Mouse (Mus musculus): ENCODE measurements around the gene Treml4. TPM values are rescaled to one million over a fixed set of nuclear protein-coding genes. Genes with fewer than 3 reads are reported as not detected.

The Treml4 gene
- polyA plus RNA-seq (2014; fragmentation: Illumina TruSeq; extraction: RNeasy Lipid Tissue Mini Kit (QIAGEN cat#74804); ENCODE audit: low read depth, low replicate concordance) = not detected

GRCm38 (mm10) chr17:48263741-48264362 is at the start of gene Treml4:
Gene Treml4, plus strand, starts transcription at chr17:48264295.

GRCm38 (mm10) chr17:48232518-48232917 is 31.6 kb upstream of the Treml4 start, which contains the start of gene Trem1:
Gene Trem1, plus strand, starts transcription at chr17:48232768.

GRCm38 (mm10) chr17:48247221-48247928 is 16.7 kb upstream of the Treml4 start, which contains the start of gene Trem3:
Gene Trem3, plus strand, starts transcription at chr17:48247777.

GRCm38 (mm10) chr17:48299203-48299602 is 35.1 kb downstream of the Treml4 start, which contains the start of gene Treml2:
Gene Treml2, plus strand, starts transcription at chr17:48299498.

GRCm38 (mm10) chr17:48315905-48316579 is 51.9 kb downstream of the Treml4 start, which contains the start of gene B430306N03Rik:
Gene B430306N03Rik, plus strand, starts transcription at chr17:48316141.

Other genes with a start within 250 kb of the Treml4 start
- gene 1700122O11Rik, start 226.0 kb upstream of the Treml4 start, polyA plus RNA-seq (2014; fragmentation: Illumina TruSeq; extraction: RNeasy Lipid Tissue Mini Kit (QIAGEN cat#74804); ENCODE audit: low read depth, low replicate concordance) = not detected
- not detected for gene 1700067P10Rik, start 175.0 kb upstream of the Treml4 start, polyA plus RNA-seq (2014; fragmentation: Illumina TruSeq; extraction: RNeasy Lipid Tissue Mini Kit (QIAGEN cat#74804); ENCODE audit: low read depth, low replicate concordance)
- not detected for gene 9830107B12Rik, start 118.0 kb upstream of the Treml4 start, polyA plus RNA-seq (2014; fragmentation: Illumina TruSeq; extraction: RNeasy Lipid Tissue Mini Kit (QIAGEN cat#74804); ENCODE audit: low read depth, low replicate concordance)
- not detected for gene A530064D06Rik, start 97.0 kb upstream of the Treml4 start, polyA plus RNA-seq (2014; fragmentation: Illumina TruSeq; extraction: RNeasy Lipid Tissue Mini Kit (QIAGEN cat#74804); ENCODE audit: low read depth, low replicate concordance)
- gene Trem1, start 31.5 kb upstream of the Treml4 start, polyA plus RNA-seq (2014; fragmentation: Illumina TruSeq; extraction: RNeasy Lipid Tissue Mini Kit (QIAGEN cat#74804); ENCODE audit: low read depth, low replicate concordance) = not detected
- not detected for gene Trem3, start 16.5 kb upstream of the Treml4 start, polyA plus RNA-seq (2014; fragmentation: Illumina TruSeq; extraction: RNeasy Lipid Tissue Mini Kit (QIAGEN cat#74804); ENCODE audit: low read depth, low replicate concordance)
- not detected for gene Treml2, start 35.2 kb downstream of the Treml4 start, polyA plus RNA-seq (2014; fragmentation: Illumina TruSeq; extraction: RNeasy Lipid Tissue Mini Kit (QIAGEN cat#74804); ENCODE audit: low read depth, low replicate concordance)
- not detected for gene B430306N03Rik, start 51.8 kb downstream of the Treml4 start, polyA plus RNA-seq (2014; fragmentation: Illumina TruSeq; extraction: RNeasy Lipid Tissue Mini Kit (QIAGEN cat#74804); ENCODE audit: low read depth, low replicate concordance)
- not detected for gene Trem2, start 82.1 kb downstream of the Treml4 start, polyA plus RNA-seq (2014; fragmentation: Illumina TruSeq; extraction: RNeasy Lipid Tissue Mini Kit (QIAGEN cat#74804); ENCODE audit: low read depth, low replicate concordance)
- gene Treml1, start 95.6 kb downstream of the Treml4 start, polyA plus RNA-seq (2014; fragmentation: Illumina TruSeq; extraction: RNeasy Lipid Tissue Mini Kit (QIAGEN cat#74804); ENCODE audit: low read depth, low replicate concordance) = not detected
- gene Nfya, start 145.6 kb downstream of the Treml4 start, polyA plus RNA-seq (2014; fragmentation: Illumina TruSeq; extraction: RNeasy Lipid Tissue Mini Kit (QIAGEN cat#74804); ENCODE audit: low read depth, low replicate concordance) = 16.1 TPM
- gene Oard1, start 145.7 kb downstream of the Treml4 start, polyA plus RNA-seq (2014; fragmentation: Illumina TruSeq; extraction: RNeasy Lipid Tissue Mini Kit (QIAGEN cat#74804); ENCODE audit: low read depth, low replicate concordance) = 86.4 TPM
- gene Apobec2, start 168.6 kb downstream of the Treml4 start, polyA plus RNA-seq (2014; fragmentation: Illumina TruSeq; extraction: RNeasy Lipid Tissue Mini Kit (QIAGEN cat#74804); ENCODE audit: low read depth, low replicate concordance) = 5.0 TPM
- not detected for gene Tspo2, start 187.2 kb downstream of the Treml4 start, polyA plus RNA-seq (2014; fragmentation: Illumina TruSeq; extraction: RNeasy Lipid Tissue Mini Kit (QIAGEN cat#74804); ENCODE audit: low read depth, low replicate concordance)
- not detected for gene Unc5cl, start 190.6 kb downstream of the Treml4 start, polyA plus RNA-seq (2014; fragmentation: Illumina TruSeq; extraction: RNeasy Lipid Tissue Mini Kit (QIAGEN cat#74804); ENCODE audit: low read depth, low replicate concordance)